Mouse (Mus musculus) retina, embryonic 14.5 days (tissue): ENCODE measurements around the gene Lmo7.
A peak's percentile ranks its signal among the peaks of the same experiment; 100 is the strongest.

Experiments used
- DNase-seq: peaks from one replicate; pipeline ENCODE4 v3.0.0-alpha.2; 2015; ENCODE audit warnings: low spot score

Lmo7 gene

DNA sequence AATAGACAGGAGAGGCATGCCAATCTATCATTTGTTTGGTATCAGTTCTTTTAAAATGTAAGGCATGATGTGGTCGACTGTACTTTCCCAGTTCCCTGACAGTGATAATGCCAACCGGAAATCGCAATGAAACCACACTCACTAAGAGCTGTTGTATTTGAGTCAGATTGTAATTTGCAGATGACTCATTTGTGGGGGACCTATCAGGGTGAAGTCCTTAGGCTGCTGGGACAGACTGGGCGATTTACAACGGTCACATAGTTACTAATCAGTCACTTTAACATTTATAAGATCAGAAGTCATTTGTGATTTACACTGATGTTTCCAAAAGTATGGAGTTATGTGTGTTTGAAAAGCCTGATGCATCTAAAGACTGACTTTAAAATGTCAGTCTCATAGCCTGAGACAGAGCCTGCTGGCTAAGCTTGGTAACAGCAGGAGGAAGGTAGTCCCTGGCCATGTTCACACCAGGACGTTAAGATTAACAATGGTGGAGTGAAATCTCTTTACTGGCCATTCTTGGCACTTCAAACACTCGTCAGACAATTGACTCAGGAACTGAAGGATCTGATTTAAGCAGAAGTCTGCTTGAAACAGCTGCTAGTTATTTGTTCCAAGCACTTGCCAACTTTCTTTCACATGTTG, 149.4 kb downstream of the Lmo7 start:
- DNase-seq = no peak

DNA sequence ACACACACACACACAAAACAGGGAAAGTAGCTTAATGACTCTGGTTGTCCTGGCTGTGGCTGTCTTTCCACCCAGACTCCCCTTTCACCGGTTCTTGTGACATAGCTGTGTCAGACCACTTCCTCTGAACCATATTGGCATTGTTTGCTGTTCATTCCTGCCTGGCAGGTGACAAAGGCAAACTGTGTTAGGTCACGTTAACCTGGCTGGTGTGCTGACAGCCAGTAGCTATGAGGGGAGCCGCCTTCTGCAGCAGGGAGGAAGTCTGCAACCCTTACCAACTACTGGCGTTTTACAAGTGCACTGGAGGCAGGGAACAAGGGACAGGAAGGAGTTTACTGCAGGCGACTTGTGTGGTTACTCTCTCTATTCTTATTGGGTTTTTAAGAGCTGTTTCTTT, 153.2 kb downstream of the Lmo7 start:
- DNase-seq = no peak

DNA sequence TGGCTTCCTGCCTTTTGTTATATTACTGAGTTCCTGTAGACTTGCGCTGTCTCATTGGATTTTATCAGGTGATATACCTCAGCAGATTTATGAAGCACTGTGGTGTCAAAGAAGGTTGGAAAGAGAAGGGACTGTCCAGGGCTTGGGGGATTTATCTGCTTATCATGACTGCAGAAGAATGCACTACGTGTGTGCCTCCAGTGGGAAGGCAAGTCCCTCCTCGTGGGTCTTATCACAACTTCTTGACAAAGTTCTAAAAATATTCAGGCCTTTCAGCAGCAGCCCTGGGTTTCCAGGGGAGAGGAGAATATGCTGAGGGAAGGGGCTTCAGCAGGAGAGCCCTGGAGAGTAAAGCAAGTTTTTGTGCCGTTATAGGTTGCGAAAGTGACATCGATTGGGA, 154.0 kb downstream of the Lmo7 start:
- DNase-seq = no peak

DNA sequence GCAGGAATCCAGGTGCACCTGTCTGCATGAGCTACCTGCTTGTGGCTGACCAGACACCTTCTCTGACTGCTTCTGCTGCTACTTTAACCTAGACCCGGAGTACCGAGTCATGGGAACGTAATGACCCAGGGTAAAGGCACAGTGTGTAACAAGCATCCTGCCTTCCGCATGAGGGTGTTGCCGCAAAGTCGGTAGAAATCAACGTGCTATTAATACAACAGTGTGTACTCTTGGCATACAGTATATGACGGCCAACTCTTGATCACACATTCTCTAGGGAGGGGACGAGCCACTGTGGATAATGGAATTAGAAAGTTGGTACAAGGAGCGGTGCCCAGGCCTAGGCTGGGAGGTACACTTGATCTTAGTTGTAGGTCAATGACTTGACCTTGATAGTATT, 156.6 kb downstream of the Lmo7 start:
- DNase-seq = no peak

DNA sequence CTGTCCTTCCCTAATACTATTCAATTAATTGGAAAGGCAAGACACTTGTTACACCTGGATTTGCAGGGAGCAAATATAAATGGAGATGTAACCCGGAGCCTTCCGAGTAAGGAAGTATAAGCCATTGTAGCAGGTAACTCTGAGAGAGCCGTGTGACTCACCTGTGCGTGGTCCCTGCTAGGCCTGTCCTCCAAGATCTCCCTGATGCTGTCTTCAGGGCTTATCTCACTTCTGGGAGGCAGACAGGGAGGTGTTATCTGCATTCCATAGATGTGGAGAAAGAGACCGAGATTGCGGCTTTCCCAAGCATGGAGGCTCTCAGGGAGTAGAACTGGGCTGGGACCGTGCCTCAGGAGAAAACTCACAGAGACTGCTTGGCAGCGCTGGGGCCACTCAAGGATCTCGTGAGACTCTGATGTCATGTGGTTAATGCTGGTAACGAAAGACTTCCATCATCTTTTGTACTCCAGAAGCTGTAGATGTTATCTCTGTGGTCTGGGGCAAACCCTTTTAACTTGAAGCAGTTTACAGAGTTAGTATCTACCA, 162.2 kb downstream of the Lmo7 start:
- no peak for DNase-seq

DNA sequence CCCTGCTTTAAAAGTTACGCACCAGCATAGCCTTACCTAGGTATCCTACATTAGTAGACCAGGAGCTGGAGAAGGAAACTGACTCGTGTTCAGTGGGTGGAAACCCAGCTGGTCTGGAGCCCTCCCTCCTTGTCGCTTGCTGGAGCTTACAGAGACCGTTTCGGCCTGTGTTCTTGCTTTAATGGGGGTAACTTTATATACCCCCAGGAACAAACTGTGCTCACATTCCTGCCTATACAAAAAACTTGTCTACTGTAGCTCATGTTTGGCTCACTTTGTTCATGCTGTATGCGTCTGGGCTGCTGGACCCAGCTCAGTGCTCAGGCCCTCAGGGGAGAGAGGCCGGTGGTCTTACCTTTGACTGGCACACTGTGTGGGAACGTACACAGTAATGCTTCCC, 162.7 kb downstream of the Lmo7 start:
- DNase-seq = no peak

DNA sequence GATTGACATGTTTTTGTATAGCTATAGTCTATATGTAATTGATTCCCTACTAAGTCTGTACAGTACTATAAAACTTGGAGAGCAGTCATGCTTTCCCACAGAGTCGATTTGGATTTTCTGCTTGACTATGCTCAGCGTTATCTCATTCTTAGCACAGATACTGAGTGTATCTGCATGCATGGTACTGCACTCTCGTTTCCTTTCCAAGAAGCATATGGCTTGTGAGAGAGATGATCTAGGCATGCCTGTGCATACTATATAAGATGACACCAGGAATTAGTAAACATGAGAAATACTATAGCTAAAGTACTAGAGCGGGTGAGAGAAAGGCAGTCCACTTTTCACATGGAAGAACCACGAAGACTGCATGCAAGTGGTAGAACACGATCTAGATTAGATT, 163.5 kb downstream of the Lmo7 start:
- no peak for DNase-seq

DNA sequence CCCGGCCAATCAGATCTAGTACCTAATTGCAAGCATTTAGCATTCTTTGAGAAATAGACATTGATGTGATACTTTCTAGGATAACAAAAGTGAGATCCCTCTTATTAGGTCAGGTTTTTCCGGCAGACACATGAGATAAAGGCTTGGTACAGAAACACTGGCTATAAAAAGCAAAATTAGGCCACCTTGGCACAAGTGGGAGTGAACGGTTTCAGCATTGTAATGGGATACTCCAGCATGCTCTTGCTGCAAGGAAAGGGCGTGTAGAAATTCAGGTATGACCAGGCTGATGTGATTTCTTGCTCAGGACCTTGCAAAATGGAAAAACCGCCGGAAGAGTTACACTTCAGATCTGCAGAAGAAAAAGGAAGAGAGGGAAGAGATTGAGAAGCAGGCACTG, 168.5 kb downstream of the Lmo7 start:
- DNase-seq = no peak

DNA sequence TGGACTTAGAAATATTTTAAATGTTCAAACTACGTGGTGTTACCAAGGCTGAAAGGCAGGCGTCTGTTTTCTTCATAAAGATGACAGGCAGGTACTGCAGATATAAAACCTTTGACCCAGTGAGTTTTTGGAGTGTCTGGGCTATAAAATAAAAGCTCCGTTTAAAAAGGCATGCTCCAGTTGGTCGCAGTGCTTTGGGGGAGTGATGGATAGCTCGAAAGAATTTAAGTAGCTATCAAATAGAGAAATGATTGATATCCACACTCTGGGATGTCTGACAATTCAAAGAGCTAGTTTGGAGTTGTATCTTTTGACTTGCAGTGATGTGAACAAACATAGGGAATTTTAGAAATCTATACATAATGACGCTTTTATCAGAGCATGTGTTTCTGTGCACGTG, 171.7 kb downstream of the Lmo7 start:
- DNase-seq = no peak

DNA sequence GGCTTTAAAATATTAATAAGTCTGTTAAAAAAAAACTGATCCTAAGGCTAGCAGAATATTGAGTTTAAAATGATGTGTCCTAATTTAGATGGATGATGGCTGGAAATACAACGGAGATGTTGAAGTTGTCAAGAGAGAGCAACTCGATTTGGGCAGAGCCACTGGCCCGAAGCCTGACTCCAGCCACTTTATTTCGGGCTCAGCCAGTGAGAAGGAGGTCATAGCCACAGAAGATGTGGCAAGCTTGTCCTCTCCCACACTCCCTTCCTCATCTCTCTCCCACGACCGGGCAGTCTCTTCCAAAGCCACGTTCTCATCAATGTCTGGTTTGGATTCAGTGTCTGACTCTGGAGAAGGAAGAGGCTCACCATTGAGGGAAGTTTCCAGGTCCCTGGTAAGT, 172.2 kb downstream of the Lmo7 start:
- no peak for DNase-seq

DNA sequence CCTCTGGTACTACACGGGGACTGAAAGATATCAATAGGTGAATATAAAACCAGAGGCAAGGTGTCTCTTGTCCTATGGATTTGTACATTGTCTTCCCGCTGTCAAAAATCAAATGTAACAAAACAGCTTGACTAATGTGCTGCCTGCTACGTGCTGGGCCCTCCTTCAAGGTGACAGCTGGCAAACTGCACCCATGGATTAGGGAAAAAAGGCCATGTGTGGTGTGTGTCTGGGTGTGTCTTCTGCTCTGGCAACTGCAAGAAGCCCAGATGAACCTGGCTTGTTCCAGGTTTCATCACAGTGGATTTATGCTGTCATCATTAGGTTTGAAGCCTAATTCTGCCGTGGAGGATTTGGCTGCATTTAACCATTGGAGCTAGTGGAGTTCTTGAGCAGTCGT, 174.0 kb downstream of the Lmo7 start:
- DNase-seq = no peak

DNA sequence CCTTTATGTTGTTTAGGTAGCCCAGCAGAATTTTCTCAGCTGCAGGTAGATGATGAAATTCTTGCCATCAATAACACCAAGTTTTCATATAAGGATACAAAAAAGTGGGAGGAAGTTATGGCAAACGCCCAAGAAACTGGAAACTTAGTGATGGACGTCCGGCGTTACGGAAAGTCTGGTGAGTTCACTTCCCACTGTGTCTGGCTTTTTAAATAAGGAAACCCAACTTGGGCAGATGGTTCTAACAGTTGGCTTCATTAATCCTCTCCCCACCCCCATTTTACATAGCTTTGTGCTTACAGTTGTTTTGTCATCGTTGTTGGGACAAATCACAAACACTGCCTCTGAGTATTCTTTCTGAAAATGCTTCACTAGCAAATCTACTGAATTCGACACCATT, 182.2 kb downstream of the Lmo7 start:
- no peak for DNase-seq

DNA sequence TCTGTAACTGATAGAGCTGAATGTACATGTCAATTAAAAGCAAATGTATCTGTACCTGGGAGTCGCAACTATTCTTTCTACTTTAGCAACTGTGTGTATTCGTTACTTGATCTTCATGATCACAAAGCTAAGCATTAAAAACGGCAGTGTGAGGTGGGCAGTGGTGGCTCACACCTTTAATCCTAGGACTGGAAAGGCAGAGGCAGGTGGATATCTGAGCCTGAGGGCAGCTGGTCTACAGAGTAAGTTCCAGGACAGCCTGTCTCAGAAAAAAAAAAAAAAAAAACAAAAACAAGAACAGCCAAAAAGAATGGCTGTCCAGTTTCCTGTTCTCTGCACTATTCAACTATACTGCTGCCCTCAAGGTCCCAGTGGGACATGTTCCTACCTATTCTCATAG, 182.6 kb downstream of the Lmo7 start:
- DNase-seq = no peak

DNA sequence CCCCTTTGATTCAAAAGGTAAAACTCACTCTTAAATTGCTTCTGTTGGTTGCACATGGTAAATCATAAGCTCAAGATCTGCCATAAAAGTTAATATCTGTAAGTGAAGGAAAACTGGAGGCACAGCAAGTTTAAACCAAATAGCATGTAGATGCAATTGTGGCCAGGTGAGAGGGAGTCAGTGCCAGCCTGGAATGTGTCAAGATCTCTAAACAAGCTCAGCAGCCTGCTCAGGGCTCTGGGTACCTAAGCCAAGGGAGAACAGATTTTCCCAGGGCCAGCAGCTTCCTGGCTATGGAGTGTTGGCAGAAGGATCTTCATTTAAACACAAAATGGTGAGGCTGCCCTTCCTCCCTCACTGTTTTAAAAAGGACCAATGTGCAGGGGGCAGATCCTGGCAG, 184.6 kb downstream of the Lmo7 start:
- no peak for DNase-seq

DNA sequence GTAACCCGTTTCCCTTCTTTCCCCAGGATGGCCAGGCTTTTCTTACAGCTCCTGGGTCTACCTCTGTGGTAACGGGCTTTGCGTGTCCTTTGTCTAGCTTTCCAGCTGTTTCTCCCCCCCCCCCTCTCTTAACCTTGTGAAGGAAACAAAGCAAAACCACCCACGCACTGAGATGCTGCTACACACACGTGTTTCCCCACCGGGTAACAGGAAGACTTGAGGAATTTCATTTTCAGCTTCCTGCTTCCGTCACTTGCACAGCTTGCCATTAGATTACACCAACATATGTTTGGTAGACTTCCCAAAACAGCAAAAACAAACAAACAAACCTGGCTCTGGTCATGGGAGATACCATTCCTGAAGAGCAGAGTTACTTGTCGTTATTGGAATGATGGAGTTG, 186.1 kb downstream of the Lmo7 start:
- DNase-seq = no peak

DNA sequence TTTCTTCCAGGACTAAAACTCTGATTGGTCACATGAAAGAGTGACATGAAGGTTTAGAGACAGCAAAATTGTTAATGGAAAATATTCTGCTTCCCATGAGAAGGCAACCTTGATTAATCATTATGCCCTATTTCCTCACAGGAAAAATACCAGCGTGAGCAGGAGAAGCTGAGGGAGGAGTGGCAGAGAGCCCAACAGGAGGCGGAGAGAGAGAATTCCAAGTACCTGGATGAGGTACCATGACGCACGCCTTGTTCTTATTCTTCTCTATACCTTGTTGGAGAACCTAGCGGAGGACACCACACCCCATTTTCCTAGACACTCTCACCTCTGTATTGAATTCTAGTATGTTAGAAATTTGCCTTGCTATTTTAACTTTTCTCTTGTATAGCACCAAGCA, 188.7 kb downstream of the Lmo7 start:
- no peak for DNase-seq

DNA sequence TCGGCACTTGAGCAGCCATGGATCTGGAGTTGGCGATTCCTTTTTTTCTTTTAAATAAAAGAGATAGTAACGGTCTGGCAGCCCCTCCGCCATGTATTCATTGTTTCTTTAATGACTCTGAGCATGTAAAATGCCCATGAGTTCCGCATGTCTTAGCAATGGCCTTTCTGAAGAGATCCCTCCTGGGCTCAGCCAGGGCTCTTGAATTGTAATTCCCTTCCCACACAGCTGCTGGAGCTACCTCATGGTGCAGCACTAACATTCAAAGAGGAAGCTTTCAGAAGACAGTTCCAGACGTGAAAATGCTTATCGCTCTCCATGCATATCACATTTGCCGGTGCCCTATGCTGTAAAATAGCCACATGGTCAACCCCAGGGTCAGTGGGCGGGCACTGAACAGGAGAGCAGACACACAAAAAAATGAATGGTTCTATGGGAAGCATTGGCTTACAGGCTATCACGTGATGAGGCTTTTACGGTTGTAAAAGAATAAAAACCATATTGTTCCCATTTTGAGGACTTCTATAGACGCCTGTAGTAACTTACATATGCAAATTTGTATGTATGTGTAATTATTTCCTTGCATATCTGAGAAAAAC, 198.0 kb downstream of the Lmo7 start:
- DNase-seq = no peak

DNA sequence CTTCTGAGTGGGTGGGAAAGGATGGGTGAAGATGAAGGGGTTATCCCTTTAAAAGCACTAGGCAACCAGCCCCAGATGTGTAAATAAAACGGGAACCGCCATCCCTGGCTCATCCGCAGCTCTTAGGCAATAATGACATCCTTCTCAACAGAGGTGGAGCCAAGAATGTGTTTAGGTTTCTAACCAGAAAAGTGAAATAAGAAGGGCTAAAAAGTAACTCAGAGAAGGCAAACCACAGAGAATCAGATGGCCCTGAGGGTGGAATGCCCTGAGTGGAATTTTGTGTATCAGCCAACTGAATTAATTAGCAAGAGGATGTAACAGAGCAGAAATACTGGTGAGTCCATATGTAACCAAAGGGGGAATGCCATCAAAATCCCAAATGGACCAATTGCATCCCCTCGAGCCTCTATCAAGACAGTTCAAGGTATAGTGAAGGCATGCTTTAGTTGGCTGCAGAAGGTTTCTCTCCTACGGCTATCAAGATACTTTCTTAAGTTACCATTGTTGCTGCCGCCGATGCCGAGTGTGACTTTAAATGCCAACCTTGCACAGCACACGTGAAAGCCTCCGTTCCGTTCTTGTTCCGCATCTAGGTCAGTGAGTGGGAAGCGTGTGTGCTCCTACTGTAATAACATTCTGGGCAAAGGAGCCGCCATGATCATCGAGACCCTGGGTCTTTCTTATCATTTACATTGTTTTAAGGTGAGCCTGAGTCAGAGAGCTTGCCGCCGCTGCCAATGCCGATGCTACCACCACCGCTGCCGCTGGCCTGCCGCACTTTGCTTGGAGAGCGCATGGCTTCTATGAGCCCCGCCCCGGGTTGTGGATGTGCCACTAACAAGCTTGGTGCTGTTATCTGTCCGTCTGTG, 201.1 kb downstream of the Lmo7 start:
- DNase-seq = no peak

DNA sequence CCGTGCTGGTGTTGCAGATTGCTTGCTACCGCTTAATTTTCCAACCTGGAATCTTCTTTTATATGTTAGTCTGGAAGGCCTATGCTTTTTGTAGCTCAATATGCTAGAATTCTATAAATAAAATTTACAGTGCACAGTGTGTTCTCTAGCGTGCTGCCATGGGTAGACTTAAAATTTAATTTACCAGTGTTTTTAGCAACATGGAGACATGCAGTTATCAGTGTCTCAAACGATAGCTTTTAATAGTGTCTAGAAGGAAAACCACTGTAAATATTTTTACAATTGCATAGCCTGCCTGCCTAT, 201.6 kb downstream of the Lmo7 start:
- no peak for DNase-seq

DNA sequence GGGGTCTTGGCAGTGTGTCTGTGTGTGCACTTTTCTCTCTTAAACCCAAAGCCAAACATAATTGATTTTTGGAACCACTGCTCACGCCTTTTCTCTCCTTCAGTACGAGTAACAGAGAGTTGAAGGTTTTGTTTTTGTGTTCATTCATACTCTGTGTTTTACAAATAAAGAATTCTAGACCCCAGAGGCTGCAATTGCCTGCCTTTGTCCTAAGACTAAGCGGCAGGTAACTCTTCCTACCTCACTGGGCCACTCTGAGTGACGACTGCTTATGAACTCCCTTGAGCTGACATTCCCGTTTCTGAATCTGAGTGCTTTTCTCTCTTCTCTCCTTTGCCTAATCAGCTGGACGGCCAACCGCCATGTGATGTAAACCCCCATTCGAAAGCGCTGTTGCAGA, 203.8 kb downstream of the Lmo7 start:
- DNase-seq = no peak

DNA sequence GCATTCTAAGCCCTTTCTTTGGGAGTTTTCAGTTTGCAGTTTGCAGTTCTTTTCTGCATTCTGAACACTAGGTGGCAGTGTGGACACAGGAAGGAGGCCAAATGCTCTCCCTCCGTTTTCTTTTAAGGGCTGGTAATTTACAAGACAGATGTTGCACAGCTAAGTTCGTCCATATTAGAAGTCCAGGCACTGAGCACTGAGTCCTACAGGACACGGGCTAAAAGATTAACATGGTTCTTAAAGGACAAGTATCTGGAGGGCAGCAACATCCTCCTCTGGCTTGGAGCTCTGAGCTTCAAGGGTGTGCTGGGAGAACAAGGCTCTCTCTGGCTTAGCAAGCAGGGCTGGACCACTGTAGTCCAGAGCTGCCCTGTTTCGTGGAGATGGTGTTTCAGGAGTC, 213.2 kb downstream of the Lmo7 start:
- DNase-seq = peak; percentile 83

DNA sequence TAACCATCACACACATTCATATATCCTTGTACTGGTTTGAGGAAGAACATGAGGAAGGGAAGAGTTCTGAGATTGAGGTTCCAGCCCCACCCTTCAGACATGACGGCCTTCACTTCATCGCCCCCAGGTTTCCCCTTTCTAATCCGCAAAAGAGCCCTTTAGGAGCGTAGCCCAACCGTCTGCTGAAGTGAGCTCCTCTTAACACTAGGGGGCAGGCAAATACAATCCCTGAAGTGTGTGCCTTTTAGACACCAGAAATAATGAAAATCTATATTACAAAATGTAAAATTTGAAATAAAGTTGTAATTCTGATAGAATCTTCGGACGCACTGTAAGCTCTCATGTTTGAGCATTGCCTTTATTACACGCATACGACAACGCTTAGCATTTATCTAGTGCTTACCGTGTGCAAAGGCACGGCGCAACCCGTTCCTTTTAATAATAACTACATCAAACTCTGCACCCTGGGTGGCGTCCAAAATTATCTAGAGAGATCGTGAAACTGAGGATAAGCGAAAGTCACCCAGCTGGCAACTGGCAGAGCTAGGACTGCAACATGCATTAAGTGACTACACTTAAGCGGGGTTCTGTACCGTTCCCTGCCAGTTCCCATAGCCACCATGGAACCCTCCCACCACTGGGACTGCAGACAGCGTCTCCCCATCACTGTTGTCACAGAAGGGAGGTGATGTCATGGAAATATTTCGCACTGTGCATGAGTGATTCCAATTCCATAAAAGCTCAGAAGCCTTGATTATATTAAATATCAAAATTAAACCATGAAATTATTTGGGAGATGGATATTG, 217.2 kb downstream of the Lmo7 start:
- DNase-seq = peak; percentile 73

DNA sequence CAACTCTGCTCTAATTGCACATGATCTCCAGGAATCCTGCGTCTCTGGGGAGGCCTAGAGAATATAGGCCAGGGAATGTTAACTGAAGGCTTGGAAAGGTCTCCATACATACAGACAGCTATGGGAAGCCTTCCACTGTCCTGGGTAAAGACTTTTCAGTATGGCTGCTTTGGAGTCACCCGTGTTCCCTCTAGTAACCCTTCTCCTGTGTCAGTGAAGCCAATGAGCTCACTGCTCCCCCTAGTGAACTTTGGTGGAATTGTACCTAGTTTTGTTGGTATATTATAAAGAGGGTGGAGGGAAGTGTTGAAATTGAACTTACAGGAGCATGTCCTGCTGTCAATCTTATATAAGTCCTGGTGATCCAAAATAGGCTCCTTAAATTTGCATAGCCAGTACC, 219.4 kb downstream of the Lmo7 start:
- peak; percentile 79 for DNase-seq
